Mouse (Mus musculus) cerebellum, postnatal 25 days (tissue): ENCODE data around the gene Ano2.
A peak's percentile ranks its signal among the peaks of the same experiment; 100 is the strongest.

Experiments used
- DNase-seq, 2 experiments: peaks; one replicate each; pipeline ENCODE4 v3.0.0; 2021; ENCODE audit warnings: mixed read lengths in 2 of 2

The Ano2 gene

DNA sequence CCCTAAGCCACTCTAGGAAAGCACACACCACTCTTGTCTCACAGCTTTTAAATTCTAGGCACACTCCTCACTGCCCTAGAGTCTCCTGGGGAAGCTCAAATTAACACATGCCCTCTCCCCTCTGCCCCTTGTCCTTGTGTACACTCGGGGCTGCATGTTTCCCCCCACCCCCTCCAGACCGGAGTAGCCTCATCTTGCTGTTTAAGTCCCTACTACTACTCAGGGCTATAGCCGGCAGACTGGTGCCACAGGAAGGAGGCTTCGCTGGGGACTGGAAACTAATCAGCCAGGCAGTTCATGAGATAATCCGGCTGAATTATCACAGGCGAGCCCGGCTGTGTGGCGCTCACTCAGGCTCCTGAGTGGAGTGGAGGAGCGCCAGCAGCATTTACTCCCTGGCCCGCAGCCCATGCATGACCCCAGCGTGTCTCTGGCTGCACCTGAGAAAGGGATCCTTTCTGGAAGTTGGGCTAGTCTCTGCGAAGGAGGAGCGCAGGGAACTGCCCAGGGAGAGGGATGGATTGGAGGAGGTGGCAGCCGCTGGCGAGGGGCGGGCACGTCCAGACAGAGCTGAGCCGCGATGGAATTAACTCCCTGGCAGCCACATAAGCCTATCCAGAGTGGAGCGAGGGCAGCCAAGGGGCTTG, at the start of gene Ano2:
TSS of gene Ano2 (plus strand) at position 363 of the 647 bp plus-strand sequence.
- DNase-seq = peak; percentile 65 to 80

DNA sequence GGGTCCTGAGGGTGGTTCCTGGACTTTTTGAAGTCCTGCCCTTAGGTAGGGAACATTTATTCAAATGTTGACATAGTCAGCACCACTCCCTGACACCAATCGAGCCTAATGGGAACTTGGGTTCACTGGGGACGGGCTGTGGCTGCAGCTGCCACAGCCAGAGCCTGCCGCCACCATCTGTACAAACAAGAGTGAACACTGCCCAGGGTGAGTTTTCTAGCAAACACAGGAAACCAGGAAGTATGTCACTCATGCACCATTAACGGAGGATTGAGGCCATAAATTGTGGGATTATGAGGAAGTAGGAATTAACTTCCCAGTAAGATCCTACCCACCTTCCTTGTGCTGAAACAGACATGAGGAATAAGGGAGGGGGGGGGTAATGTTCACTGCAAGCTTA, 49.7 kb upstream of the Ano2 start:
- no peak for DNase-seq

DNA sequence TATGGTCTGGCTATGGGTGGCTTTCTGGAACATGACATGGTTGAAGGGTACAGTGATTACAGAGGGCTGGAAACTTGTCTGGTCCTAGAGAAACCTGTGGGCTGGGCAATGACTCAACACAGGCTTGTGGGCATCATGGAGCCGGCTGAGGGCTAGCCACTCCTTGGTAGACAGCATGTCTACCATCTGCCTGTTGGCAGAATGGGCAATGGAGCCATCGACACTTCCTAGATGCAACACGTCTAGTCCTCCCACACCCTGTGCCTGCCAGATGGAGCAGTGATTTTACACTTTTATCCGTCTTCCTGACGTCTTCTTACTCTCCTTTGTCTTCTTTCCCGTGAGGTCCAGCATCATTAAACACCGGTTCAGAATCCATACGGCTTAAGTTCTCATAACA, 49.1 kb upstream of the Ano2 start:
- DNase-seq = no peak

DNA sequence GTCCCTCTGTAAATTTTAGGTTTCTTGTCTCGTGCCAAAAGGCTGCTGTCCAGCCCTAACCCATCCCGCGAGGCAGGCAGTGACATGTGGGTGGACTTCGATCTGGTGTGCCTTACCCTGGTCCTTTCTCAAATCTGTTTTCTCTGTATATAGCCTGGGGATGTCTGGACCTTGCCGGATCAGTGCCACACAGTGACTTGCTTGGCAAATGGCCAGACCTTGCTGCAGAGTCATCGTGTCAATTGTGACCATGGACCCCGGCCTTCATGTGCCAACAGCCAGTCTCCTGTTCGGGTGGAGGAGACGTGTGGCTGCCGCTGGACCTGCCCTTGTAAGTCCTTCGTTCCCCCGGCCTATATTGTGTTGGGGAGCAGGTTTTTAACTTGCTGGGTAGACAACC, 41.3 kb upstream of the Ano2 start:
- peak in 1 of 2 experiments; percentile 16 for DNase-seq

DNA sequence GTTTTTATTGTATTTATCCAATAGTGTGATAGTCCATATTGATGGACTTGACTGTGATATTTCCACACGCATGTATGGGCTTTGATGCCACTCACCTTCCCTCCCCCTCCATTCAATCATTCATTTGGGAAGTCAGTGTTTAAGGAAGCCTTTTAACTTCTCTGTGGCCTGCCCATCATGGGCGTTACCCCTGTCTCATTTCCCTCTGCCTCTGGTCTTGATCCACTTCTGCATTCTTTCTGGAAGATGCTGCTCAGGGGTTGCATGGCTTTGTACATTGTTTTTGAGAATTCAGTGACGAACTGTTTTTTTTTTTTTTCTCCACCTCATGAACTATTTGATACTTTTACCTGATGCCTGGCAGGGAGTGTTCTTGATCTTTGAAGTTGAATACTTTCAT, 38.9 kb upstream of the Ano2 start:
- no peak for DNase-seq

DNA sequence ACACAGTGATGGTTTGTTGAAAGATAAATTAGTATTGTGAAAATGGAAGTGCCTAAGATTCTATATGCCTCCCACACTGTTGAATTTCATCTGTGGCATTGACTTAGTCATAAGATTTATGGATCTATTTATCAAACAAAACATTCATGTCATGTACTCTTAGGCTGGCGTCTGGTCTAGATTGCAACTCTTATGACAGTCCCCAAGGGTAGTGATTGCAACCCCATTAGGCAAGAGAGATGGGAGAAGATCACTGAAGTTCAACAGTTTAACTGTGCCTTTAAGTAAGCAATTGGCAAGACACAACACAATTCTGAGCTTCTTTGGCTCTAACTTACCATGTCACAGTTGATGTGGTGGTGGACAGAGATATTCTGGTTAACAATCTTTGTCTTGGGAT, 36.8 kb upstream of the Ano2 start:
- DNase-seq = no peak

DNA sequence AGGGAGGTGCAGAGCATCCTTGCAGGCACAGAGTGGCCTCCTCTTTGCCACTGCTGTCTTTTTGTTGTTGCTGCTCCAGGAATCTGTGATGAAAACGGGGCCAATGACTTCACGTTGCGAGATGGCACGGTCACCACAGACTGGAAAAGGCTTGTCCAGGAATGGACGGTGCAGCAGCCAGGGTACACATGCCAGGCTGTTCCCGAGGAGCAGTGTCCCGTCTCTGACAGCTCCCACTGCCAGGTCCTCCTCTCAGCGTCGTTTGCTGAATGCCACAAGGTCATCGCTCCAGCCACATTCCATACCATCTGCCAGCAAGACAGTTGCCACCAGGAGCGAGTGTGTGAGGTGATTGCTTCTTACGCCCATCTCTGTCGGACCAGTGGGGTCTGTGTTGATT, 33.3 kb upstream of the Ano2 start:
- peak; percentile 67 to 79 for DNase-seq

DNA sequence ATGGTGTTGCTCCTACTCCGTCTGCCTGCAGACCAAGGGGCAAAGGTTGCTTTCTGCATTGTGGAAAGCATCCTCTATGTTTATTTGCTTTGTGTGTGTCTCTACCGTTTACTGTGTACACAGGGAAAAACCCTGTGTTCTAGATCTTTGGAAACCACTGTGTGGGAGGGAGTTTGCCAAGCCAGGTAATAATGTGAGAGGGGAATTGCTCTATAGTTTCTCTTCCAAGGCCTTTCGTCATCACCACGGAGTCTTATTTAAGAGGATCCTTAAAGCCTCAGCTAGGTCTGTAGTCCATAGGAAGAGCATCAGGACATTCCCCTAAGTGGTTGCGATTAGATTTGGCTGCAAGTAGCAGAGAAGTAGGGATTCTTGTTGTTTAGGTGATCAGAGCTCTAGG, 32.3 kb upstream of the Ano2 start:
- DNase-seq = no peak

DNA sequence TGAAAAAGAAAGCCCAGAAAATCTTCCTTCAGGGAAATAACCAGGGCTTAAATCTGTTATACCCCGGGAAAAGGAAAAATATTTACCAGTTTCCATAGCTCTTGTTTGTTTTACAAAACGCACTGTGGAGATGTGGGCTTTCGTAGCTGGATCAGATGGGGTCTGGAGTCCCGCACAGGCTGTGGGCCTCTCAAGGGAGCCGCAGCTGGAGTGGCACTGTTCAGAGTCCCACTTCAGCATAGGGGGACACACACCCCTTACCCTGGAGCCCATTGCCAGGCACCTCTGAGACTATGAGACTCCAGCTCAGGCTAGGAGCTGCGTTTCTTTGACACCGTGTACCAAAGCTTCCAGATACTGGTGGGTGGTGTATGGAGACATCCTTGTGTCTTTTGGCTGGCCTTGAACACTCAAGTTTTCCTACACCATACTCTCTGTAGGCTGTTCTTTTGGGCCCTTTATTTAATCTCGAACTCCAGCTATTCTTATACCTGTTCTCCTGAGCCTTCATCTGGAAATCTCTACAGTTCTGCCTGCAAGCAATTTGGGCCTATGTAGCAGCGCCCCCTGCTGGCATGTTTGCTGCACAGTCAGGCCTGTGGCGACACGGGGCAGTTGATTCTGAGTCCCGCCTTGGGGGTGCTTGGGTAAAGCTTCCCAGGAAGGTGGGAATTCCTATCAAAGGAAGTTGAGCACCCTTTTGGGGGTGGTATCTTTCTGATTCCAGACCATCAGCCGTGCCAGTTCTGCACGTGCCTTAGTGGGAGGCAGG, 28.9 kb upstream of the Ano2 start:
- peak; percentile 76 to 85 for DNase-seq

DNA sequence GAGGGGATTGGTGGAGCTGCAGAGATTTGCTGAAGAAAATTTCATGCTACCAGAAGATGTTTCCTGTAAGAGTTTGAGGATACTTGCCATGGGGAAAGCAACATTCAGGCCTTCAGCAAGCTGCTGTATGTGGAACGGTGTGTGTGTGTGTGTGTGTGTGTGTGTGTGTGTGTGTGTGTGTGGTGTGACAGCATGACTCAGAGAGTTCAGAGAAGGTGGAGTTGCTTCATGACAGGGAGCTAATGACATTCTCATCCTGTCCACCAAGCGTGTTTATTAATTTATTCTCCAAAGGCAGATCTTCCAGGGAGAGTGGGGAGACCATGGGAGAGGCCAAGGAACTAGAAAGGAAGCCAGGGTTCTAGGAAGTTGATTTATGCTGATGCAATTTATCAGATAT, 26.3 kb upstream of the Ano2 start:
- DNase-seq = no peak

DNA sequence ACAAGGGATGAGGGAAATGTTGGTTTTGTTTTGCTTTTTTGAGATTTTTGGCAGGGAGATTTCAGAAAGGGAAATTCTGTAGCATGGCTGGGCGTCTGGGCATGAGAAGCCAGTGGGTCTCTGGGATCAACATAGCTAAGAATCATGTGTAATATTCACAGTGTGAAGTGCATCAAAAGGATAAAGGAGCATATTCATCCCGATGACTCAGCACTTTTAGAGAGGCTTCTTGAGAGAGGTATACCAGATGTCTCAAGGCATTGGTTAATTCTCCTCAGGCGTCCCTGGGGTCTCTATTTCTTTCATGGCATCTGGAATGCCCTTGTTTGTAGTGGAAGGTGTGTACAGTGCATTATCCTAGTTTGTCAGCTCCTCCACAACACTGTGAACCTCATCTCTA, 18.4 kb upstream of the Ano2 start:
- DNase-seq = no peak

DNA sequence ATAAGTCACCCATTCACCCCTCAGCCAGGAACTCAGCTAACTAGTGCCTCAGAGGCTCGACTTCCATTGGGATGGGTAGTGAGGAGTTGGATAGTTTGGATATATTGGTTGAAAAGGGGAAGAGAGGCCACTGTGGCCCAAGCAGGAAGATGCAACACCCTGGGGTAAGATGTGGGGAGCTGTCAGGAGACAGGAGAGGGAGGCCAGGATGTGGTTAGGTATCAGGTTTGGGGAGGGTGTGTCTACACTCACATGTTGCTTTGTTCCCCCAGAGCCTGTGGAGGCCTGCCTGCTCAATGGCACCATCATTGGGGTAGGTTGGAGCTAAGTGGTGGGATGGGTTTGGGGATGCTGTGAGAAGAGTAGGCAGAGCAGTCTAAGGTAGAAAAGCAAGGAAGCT, 11.7 kb upstream of the Ano2 start:
- no peak for DNase-seq

DNA sequence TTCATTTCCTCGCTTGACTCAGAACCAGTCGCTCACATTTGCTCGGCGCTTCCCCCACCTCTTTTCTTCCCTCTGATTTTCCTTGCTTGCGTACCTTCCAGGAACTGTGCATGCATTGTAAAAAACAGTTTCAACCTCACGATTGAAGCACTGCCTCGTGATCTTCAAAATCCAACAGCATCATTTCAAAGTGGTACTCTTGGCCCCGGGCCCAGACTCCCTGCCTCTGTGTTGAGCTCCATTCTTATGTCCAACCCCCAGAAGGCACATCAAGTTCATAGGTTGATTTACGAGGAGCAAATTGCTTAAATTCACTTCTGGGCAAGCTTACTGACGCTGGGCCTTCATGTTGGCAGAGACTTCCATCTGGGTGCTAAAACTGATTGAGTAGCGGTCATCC, 9.6 kb upstream of the Ano2 start:
- DNase-seq = no peak

DNA sequence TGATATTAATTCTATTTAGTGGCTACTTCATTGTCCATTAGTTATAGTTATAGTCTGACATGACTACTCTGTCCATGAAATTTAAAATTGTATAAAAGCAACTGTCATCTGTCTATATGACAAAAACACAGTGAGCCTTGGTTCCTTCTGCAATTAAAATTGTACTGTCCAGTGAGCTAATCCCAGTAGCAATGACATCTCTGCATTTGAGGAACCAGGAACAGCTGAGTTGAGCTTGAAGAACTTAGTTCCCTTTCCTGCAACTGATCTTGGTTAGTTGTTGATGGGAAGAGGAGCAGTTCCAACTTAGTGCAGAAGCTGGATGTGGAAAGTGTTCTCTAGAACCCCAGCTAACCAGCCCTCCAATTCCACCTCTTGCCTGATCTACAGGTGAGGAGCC, 4.8 kb upstream of the Ano2 start:
- no peak for DNase-seq

DNA sequence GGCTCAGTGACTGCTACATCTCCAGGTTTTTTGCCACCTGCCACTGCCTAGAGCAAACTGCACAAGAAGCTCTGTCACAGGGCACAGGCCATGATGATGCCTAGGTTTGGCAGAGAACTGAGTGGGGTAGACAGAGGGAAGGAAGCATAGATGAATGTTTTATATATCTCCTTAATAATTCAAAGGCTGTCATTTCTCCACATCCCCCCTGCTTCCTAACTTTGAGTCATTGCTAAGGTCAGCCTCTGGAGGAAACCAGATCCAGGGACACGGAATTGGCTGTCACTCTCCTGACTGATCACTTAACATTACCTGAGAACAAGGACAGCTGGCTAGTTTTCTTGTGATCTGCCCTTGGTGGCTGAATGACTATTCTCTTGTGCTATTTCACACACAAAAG, 2.2 kb upstream of the Ano2 start:
- DNase-seq = no peak

DNA sequence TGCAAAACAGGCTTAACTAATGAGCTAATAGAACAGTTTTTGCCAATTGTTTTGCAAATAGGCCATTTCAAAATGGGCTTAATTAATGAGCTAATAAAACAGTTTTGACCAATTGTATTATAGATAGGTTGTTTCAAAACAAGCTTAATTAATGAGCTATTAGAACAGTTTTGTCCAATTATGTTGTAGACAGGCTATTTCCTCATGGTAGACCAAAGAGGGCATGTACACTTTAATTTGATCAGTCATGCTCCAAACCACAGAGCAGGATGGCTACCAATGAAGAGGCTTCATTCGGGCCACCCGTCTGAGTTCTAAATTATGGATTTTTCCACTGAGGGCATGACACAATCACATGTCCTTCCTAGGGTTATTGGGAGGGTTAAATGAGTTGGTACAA, 10.9 kb downstream of the Ano2 start:
- DNase-seq = no peak

DNA sequence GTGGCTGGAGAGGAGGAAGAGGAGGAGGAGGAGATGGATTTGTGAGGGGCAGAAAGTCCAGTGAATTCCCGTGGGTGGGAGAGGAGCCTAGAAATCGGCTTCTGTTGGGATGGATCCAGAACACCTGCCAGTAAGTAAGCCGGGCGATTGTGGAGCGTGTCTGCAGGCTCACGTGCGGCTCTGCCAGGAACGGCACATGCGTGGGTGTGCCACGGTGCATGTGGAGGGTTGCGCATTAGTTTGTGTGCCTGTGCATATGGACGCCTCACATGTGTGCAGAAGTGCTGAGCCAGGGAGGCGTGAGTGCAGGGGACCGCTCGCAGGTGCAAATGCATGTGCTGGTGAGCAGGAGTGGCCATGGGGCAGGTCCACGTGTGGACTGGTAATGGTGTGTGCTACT, 21.0 kb downstream of the Ano2 start:
- peak in 1 of 2 experiments; percentile 21 for DNase-seq

DNA sequence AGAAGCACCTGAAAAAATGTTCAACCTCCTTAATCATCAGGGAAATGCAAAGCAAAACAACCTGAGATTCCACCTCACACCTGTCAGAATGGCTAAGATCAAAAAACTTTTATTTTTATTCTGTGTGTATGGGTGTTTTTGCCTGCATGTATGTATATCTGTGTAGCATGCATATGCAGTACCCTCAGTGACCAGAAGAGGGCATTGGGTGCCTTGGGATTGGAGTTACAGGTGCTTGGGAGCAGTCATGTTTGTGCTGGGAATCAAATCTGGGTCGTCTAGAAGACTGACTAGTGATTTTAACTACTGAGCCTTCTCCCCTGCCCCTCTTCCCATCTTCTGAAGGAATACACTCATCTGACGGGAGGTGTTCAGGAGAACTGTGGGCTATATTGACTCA, 36.2 kb downstream of the Ano2 start:
- no peak for DNase-seq

DNA sequence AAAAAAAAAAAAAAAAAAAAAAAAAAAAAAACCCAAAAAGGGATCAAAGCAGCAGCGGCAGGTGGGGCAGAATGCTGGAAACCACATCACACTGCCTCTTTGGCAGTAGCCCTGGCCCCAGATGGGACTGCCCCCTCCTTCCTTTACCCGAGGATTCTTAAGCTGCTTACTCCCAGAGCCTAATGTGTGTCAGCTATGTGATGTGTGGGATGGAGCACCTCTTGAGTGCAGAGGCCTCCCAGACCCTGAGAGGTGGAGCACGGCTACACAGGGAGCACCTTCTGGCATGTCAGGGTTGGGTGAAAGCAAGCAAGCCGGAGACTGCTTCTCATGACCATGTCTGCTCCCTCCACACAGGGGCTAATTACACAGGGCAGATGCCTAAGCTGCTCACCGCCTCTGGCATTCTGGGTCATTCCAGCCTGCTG, 37.3 kb downstream of the Ano2 start:
- no peak for DNase-seq

DNA sequence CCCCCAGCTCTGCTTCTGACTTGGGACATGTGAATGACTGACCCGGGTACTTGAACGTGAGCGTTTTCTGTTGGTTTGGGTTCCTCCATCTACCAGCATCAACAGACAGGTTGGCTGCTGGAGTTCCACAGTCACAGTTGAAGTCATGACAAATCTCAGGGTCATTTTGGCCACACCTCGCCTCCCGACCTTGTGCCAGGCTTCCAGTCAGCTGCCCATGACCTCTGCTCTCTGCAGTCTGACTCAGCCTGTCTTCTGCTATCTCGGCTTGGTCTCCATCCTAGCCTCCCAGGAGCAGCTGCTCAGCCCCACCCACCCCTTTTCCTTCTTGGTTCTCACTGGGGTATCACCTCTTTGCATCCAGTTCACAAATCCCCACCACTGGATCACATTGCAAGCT, 39.3 kb downstream of the Ano2 start:
- DNase-seq = no peak

DNA sequence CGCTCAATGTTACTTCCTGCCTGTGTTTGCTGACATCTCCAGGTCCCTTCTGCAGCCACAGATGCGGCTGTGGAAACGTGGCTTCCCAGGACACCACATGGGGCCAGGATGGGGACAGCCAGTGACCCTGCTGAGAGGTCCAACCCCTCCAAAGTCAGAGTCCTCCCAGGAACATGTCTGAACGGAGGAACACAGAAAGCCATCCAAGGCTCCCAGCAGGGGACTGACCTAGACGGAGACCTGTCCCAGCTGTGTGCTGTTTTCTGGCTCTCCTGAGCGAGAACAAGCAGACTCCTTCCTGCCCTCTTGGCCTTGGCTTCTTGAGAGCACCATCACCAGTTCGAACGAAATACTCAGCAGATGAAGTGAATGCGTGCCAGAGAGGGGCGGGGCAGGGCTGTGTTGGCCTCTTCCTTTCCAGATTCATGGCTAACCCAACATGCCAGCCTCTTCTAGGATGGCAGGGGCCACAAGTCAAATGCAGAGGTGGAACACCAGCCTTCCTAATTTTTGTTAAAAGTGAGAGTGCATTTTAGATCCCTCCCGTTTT, 39.8 kb downstream of the Ano2 start:
- peak in 1 of 2 experiments; percentile 30 for DNase-seq

DNA sequence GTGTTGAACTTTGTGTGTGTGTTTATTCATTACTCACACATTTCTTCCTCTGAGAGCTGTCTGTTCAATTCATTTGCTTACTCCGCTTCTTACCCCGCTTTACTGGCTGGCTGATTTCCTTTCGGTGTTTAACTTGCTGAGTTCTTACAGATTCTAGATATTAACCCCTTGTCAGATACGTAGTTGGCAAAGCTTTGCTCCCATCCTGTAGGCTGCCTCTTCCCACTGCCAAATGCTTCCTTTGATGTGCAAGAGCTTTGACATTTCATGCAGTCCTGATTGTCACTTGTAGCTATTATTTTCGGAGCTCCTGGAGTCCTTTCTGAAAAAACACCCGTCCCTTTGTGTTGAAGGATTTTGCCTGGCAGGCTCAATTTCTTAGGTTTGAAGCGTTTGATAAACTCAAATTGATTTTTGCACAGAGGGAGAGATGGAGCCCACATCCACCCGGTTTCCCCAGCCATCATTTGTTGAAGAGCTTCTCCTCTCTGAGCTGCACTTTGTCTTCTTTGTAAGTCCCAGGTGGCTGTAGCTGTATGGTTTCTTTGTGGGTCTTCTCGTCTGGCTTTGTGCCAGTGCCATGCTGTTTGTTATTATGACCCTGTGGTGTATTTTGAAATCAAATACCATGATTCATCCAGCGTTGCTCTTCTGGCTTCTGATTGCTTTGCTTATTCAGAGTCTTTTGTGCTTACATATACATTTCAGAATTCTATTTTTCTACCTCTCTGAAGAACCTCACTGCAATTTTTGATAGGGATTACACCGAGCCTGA, 47.5 kb downstream of the Ano2 start:
- DNase-seq = peak; percentile 17 to 23
